Mouse (Mus musculus) midbrain, embryonic 11.5 days (tissue): ENCODE results near the gene Nos3. TPM values are rescaled to one million over a fixed set of nuclear protein-coding genes. Genes with fewer than 3 reads are reported as not detected.

ENCODE experiments used
- ATAC-seq: fragments of 200-750 bp; cut with Nextera tagmentation; 2 replicates; pipeline ENCODE4 v1.8.0; 2017; ENCODE audit warnings: moderate TSS enrichment, moderate library complexity; ENCODE audit not compliant: low FRiP score
- DNase-seq: peaks from one replicate; pipeline ENCODE4 v3.0.0; 2015; ENCODE audit warnings: low spot score; ENCODE audit errors: missing footprints
- H3K27ac ChIP-seq: fragments of 300-500 bp; sonication (generic); 2 replicates; pipeline ENCODE4 v1.5.1; 2014; ENCODE audit warnings: low read depth, low read length
- H3K27me3 ChIP-seq: fragments of 300-500 bp; sonication (generic); 2 replicates; pipeline ENCODE4 v1.6.1; 2014; ENCODE audit warnings: mild to moderate bottlenecking, low read length, moderate library complexity, mixed read lengths; ENCODE audit not compliant: control insufficient read depth, insufficient read depth
- H3K36me3 ChIP-seq: fragments of 300-500 bp; sonication (generic); 2 replicates; pipeline ENCODE4 v1.6.1; 2014; ENCODE audit warnings: mild to moderate bottlenecking, low read length, moderate library complexity, mixed read lengths; ENCODE audit not compliant: control insufficient read depth, insufficient read depth
- H3K4me1 ChIP-seq: fragments of 300-500 bp; sonication (generic); 2 replicates; pipeline ENCODE4 v1.6.1; 2014; ENCODE audit warnings: low read length; ENCODE audit not compliant: control insufficient read depth, insufficient read depth
- H3K4me2 ChIP-seq: fragments of 300-500 bp; sonication (generic); 2 replicates; pipeline ENCODE4 v1.6.1; 2014; ENCODE audit warnings: mild to moderate bottlenecking, moderate library complexity
- H3K4me3 ChIP-seq: fragments of 300-500 bp; sonication (generic); 2 replicates; pipeline ENCODE4 v1.5.1; 2014; ENCODE audit warnings: low read depth, low read length
- H3K9ac ChIP-seq: fragments of 300-500 bp; sonication (generic); 2 replicates; pipeline ENCODE4 v1.6.1; 2014; ENCODE audit warnings: low read length
- H3K9me3 ChIP-seq: fragments of 300-500 bp; sonication (generic); 2 replicates; pipeline ENCODE4 v1.6.1; 2016; ENCODE audit warnings: low read length; ENCODE audit not compliant: control insufficient read depth
- WGBS: fragments of 180-500 bp; shearing (Covaris S2); extraction: QIAGEN DNeasy Blood & Tissue Kit; methylation state at CpG from one replicate; pipeline ENCODE4 v1.1.7; 2014; 5-methylcytosine and 5-hydroxymethylcytosine counted together
- polyA plus RNA-seq: library from polyadenylated mRNA; unstranded; fragments of >200 nt; fragmentation: Nextera tagmentation; extraction: Ambion mirVana; gene quantifications from 2 replicates; pipeline ENCODE4 v1.2.1, GENCODE M21; 2014

The Nos3 gene
- polyA plus RNA-seq, 1 experiment from 2014 or later: 5.5 TPM

- no peak for ATAC-seq
- no peak overlapping the region for H3K27ac ChIP-seq
- H3K36me3 ChIP-seq: peaks cover 8% of the 10 kb centered on the region; the same call in 1 of the 2 replicates
- H3K27me3 ChIP-seq: peaks cover 2% of the 10 kb centered on the region; the same call in 1 of the 2 replicates
- H3K9ac ChIP-seq: peak overlapping the region; percentile 67
- H3K9me3 ChIP-seq: no peaks in the 10 kb centered on the region
- H3K4me3 ChIP-seq: peak overlapping the region; percentile 13; the same call in 1 of the 2 replicates
- H3K4me2 ChIP-seq: peak overlapping the region; percentile 46
- DNase-seq: no peak
- 84% methylated on average over 6 of the region's 6 CpGs for WGBS
- peaks cover 17% of the 10 kb centered on the region for H3K4me1 ChIP-seq
Measured at GRCm38 (mm10) chr5:24328813-24329211, 35.8 kb upstream of the Nos3 start.

GRCm38 (mm10) chr5:24329212-24329964 lies 35.2 kb upstream of the Nos3 start:
- 6% methylated on average over 27 of the region's 27 CpGs for WGBS

GRCm38 (mm10) chr5:24329965-24330298 lies 34.7 kb upstream of the Nos3 start:
- DNase-seq (peak; percentile 91), ATAC-seq (no peak)
- Histone ChIP-seq H3K9ac (no peak overlapping the region; the same call in 1 of the 2 replicates), H3K4me3 (no peak overlapping the region), H3K4me1 (peaks cover 20% of the 10 kb centered on the region), H3K27me3 (peaks cover under 1% of the 10 kb centered on the region; the same call in 1 of the 2 replicates), H3K9me3 (no peaks in the 10 kb centered on the region), H3K36me3 (peaks cover 6% of the 10 kb centered on the region; the same call in 1 of the 2 replicates), H3K27ac (peak overlapping the region; percentile 44), H3K4me2 (peak overlapping the region; percentile 46)
- 48% methylated on average over 5 of the region's 5 CpGs for WGBS

More at GRCm38 (mm10) chr5:24329212-24329964, 35.2 kb upstream of the Nos3 start:
- H3K4me3 ChIP-seq: peak overlapping the region; percentile 13
- no peaks in the 10 kb centered on the region for H3K9me3 ChIP-seq
- DNase-seq (no peak), ATAC-seq (peak; percentile 80)
- H3K27me3 ChIP-seq: peaks cover 2% of the 10 kb centered on the region; the same call in 1 of the 2 replicates
- peaks cover 6% of the 10 kb centered on the region; the same call in 1 of the 2 replicates for H3K36me3 ChIP-seq
- peak overlapping the region; percentile 67 for H3K9ac ChIP-seq
- H3K27ac ChIP-seq: peak overlapping the region; percentile 44; the same call in 1 of the 2 replicates
- H3K4me2 ChIP-seq: peak overlapping the region; percentile 46
- peaks cover 17% of the 10 kb centered on the region for H3K4me1 ChIP-seq

- DNase-seq (no peak), ATAC-seq (no peak)
- no peak overlapping the region for H3K4me2 ChIP-seq
- no peak overlapping the region for H3K4me3 ChIP-seq
- H3K36me3 ChIP-seq: no peaks in the 10 kb centered on the region
- H3K27ac ChIP-seq: no peak overlapping the region
- H3K27me3 ChIP-seq: no peaks in the 10 kb centered on the region
- H3K9ac ChIP-seq: no peak overlapping the region
- peaks cover 26% of the 10 kb centered on the region for H3K4me1 ChIP-seq
- WGBS: 88% methylated on average over 4 of the region's 4 CpGs
- no peaks in the 10 kb centered on the region for H3K9me3 ChIP-seq
Measured at GRCm38 (mm10) chr5:24332401-24332800, 32.2 kb upstream of the Nos3 start.

- DNase-seq: no peak
- WGBS: 26% methylated on average over 3 of the region's 3 CpGs
- H3K4me2 ChIP-seq: no peak overlapping the region
- no peaks in the 10 kb centered on the region for H3K9me3 ChIP-seq
- H3K9ac ChIP-seq: peak overlapping the region; percentile 27; the same call in 1 of the 2 replicates
- no peaks in the 10 kb centered on the region for H3K36me3 ChIP-seq
- no peak for ATAC-seq
- no peak overlapping the region for H3K4me3 ChIP-seq
- H3K27me3 ChIP-seq: no peaks in the 10 kb centered on the region
- H3K4me1 ChIP-seq: peaks cover 15% of the 10 kb centered on the region
- no peak overlapping the region for H3K27ac ChIP-seq
Measured at GRCm38 (mm10) chr5:24334749-24335148, 29.9 kb upstream of the Nos3 start.

GRCm38 (mm10) chr5:24335888-24336511 lies 28.6 kb upstream of the Nos3 start:
- WGBS: 18% methylated on average over 3 of the region's 3 CpGs
- Histone ChIP-seq H3K27me3 (no peaks in the 10 kb centered on the region), H3K27ac (no peak overlapping the region), H3K9ac (no peak overlapping the region), H3K4me3 (no peak overlapping the region), H3K9me3 (no peaks in the 10 kb centered on the region), H3K4me1 (peaks cover 11% of the 10 kb centered on the region), H3K4me2 (no peak overlapping the region), H3K36me3 (no peaks in the 10 kb centered on the region)
- DNase-seq (peak; percentile 91), ATAC-seq (peak; percentile 86)

- Histone ChIP-seq H3K9ac (no peak overlapping the region), H3K4me1 (peaks cover 19% of the 10 kb centered on the region)
- 41% methylated on average over 9 of the region's 9 CpGs for WGBS
Measured at GRCm38 (mm10) chr5:24337366-24337765, 27.2 kb upstream of the Nos3 start.

GRCm38 (mm10) chr5:24337821-24338220 lies 26.8 kb upstream of the Nos3 start:
- ATAC-seq (no peak), DNase-seq (no peak)
- 88% methylated on average over 2 of the region's 2 CpGs for WGBS
- no peaks in the 10 kb centered on the region for H3K36me3 ChIP-seq
- H3K4me1 ChIP-seq: peaks cover 24% of the 10 kb centered on the region
- no peaks in the 10 kb centered on the region for H3K9me3 ChIP-seq
- no peak overlapping the region for H3K4me3 ChIP-seq
- no peak overlapping the region for H3K9ac ChIP-seq
- H3K27ac ChIP-seq: no peak overlapping the region
- H3K4me2 ChIP-seq: no peak overlapping the region
- no peaks in the 10 kb centered on the region for H3K27me3 ChIP-seq

More at GRCm38 (mm10) chr5:24337366-24337765, 27.2 kb upstream of the Nos3 start:
- DNase-seq (no peak), ATAC-seq (no peak)
- Histone ChIP-seq H3K27me3 (no peaks in the 10 kb centered on the region), H3K9me3 (no peaks in the 10 kb centered on the region), H3K4me3 (no peak overlapping the region), H3K27ac (no peak overlapping the region), H3K4me2 (no peak overlapping the region), H3K36me3 (no peaks in the 10 kb centered on the region)
